Mouse (Mus musculus): Measurements from ENCODE around the gene Slc38a6.

- no peak for TF ChIP-seq CTCF (IDR thresholded peaks at IDR 0.05; ENCODE audit: low read depth, low read length)
- TF ChIP-seq POLR2A (IDR thresholded peaks at IDR 0.05; ENCODE audit: extremely low read depth, insufficient read depth, low read length), result no peak
Measured at GRCm38 (mm10) chr12:73371132-73371531, 84.6 kb downstream of the Slc38a6 start.

All from liver, adult 2 months (tissue).